Mouse (Mus musculus): Measurements from ENCODE around the gene Tmem222. TPM values are rescaled to one million over a fixed set of nuclear protein-coding genes. Genes with fewer than 3 reads are reported as not detected.
A peak's percentile ranks its signal among the peaks of the same experiment; 100 is the strongest.

Tmem222 gene
- polyA plus RNA-seq, 1 experiment from 2014 or later = 86.4 TPM

DNA sequence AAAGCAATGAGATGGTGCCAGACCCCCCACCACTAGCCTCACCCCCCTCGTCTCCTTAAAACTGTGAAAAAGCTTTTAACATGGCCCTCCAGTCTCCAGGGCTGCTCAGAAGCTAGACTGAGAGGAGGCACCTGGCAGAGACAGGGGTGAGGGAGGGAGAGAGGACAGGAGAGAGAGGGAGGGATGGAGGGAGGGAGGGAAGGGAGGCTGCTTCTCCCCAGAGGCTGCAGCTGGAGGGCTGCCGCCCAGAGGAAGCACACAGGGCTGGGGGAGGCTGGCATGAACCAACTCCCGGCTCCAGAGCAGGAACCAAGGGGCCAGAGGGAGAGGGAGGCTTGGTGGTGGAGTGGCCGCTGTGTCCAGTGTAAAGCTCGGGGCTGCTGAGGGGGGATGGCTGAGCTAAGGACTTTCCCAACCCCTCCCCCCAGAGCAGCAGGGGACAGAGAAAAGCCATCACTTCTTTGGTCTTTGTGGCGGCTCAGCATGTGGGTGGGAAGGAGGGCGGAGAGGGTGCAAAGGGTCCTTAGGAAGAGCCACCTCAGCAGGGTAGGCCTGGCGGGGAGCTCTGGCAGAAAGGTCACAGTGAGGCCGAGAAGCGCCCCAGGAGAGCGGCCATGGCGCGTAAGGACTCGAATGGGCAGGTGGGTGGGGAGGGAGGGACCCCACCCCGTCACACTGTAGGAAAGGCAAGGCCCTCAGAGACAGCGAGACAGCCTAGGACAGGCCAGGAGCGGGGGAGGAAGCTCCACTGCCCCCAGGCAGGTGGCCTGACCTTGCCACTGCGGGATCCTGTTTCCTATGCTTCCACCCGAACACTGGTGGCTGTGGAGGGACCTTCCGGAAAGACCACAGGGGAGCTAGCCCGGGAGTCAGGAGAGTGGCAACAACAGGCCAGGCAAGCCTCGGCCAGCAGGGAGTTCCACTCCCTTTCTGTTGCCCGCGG is 15.6 kb upstream of the Tmem222 start:
- Histone ChIP-seq H3K36me3 (ENCODE audit: control insufficient read depth, insufficient read depth, low read length) (peaks cover 3% of the 10 kb centered on the region), H3K4me2 (ENCODE audit: low read depth, severe bottlenecking) (peak overlapping the region; percentile 12; the same call in 1 of the 2 replicates), H3K4me3 (ENCODE audit: low read depth, low read length) (no peak overlapping the region), H3K27me3 (ENCODE audit: control insufficient read depth, insufficient read depth, low read length) (no peaks in the 10 kb centered on the region), H3K9me3 (ENCODE audit: control insufficient read depth, low read length) (no peaks in the 10 kb centered on the region), H3K27ac (replicated peaks; ENCODE audit: low read depth, low read length) (peak overlapping the region; percentile 59; the same call in 1 of the 2 replicates), H3K4me1 (ENCODE audit: control insufficient read depth, insufficient read depth, low read length) (peaks cover 27% of the 10 kb centered on the region), H3K9ac (ENCODE audit: low read length) (peak overlapping the region; percentile 43)
- DNase-seq (ENCODE audit: low spot score) (peak; percentile 49), ATAC-seq (ENCODE audit: insufficient number of reproducible peaks, low FRiP score, low TSS enrichment, low read depth) (peak; percentile 22; the same call in 1 of the 2 replicates)
- 11% methylated on average over 24 of the region's 24 CpGs for WGBS

DNA sequence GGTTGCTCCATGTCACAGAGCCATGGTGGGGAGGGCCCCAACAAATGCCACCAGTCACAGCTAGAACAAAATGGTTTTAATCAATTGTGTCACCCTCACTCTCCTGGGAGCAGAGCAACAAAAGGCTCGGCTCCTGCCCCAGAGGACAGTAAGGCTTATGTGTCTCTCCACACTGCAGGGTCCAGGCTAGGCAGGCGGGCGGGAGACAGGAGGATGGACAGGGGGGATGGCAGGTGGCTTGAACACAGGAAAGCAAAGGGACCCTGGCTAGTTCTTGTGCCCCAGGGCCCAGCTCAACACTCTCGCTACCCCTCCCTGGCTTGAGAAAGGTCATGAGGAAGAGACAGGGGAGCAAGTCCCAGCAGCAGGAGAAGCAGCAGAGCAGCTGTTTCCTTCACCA is 14.8 kb upstream of the Tmem222 start:
- H3K4me2 ChIP-seq (ENCODE audit: low read depth, severe bottlenecking) = no peak overlapping the region
- H3K27ac ChIP-seq (replicated peaks; ENCODE audit: low read depth, low read length) = 0 out of 2 replicates have a peak overlapping the region, but pooled peaks have one; percentile 59
- no peak overlapping the region for H3K9ac ChIP-seq (ENCODE audit: low read length)
- no peak for ATAC-seq (ENCODE audit: insufficient number of reproducible peaks, low FRiP score, low TSS enrichment, low read depth)
- WGBS = 62% methylated on average over 4 of the region's 4 CpGs
- no peaks in the 10 kb centered on the region for H3K27me3 ChIP-seq (ENCODE audit: control insufficient read depth, insufficient read depth, low read length)
- peaks cover 20% of the 10 kb centered on the region for H3K4me1 ChIP-seq (ENCODE audit: control insufficient read depth, insufficient read depth, low read length)
- H3K9me3 ChIP-seq (ENCODE audit: control insufficient read depth, low read length) = no peaks in the 10 kb centered on the region
- DNase-seq (ENCODE audit: low spot score) = no peak
- peaks cover 3% of the 10 kb centered on the region for H3K36me3 ChIP-seq (ENCODE audit: control insufficient read depth, insufficient read depth, low read length)
- H3K4me3 ChIP-seq (ENCODE audit: low read depth, low read length) = no peak overlapping the region

DNA sequence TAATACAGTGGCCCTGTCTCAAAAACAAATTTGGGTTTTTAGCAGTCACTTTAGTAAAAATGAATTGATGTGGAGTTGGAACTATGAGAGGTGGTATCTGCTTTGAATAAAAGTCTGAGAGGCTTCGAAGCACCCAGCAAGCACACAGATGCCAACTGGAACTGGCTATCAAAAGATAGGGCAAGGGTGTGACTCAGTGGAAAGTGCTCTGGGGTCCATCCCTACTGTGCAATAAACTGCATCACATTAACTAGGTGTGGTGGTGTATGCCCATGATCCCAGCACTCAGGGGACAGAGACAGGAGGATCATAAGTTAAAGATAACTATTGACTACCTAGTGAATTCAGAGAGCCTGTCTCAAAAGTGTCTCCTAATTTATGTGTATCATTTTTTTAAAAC is 13.7 kb upstream of the Tmem222 start:
- Histone ChIP-seq H3K4me1 (ENCODE audit: control insufficient read depth, insufficient read depth, low read length) (peaks cover 19% of the 10 kb centered on the region), H3K27ac (replicated peaks; ENCODE audit: low read depth, low read length) (no peak overlapping the region), H3K4me2 (ENCODE audit: low read depth, severe bottlenecking) (no peak overlapping the region), H3K9ac (ENCODE audit: low read length) (no peak overlapping the region), H3K36me3 (ENCODE audit: control insufficient read depth, insufficient read depth, low read length) (peaks cover 3% of the 10 kb centered on the region), H3K9me3 (ENCODE audit: control insufficient read depth, low read length) (no peaks in the 10 kb centered on the region), H3K27me3 (ENCODE audit: control insufficient read depth, insufficient read depth, low read length) (no peaks in the 10 kb centered on the region), H3K4me3 (ENCODE audit: low read depth, low read length) (no peak overlapping the region)
- 98% methylated on average over 1 of the region's 1 CpGs for WGBS
- ATAC-seq (ENCODE audit: insufficient number of reproducible peaks, low FRiP score, low TSS enrichment, low read depth) (no peak), DNase-seq (ENCODE audit: low spot score) (no peak)

DNA sequence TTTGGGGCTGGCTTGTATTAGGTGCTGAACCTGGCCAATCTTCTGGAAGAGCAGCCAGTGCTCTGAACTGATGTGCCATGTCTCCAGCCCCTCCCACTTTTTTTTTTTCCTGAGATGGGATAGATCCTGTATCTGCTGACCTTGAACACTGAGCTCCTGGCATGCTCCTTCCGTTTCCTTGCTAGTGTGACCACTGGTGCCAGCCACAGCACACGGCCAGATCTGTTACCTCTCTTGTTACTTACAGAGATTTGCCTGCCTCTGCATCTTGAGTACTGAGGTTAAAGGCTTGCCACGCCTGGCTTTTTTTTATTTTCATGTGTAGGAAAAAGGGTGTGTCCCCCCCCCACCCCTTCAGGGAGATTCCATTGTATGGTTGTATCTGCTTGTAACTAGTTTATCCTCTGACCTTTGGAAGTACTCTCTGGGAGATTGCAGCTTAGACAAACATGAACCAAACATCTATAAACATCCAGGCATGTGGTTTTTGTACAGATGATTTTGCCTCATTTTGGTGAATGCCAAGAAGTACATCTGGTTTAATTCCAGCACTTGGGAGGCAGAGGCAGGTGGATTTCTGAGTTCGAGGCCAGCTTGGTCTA is 9.0 kb upstream of the Tmem222 start:
- Histone ChIP-seq H3K4me3 (ENCODE audit: low read depth, low read length) (no peak overlapping the region), H3K9me3 (ENCODE audit: control insufficient read depth, low read length) (no peaks in the 10 kb centered on the region), H3K36me3 (ENCODE audit: control insufficient read depth, insufficient read depth, low read length) (no peaks in the 10 kb centered on the region), H3K27ac (replicated peaks; ENCODE audit: low read depth, low read length) (no peak overlapping the region), H3K27me3 (ENCODE audit: control insufficient read depth, insufficient read depth, low read length) (no peaks in the 10 kb centered on the region), H3K4me1 (ENCODE audit: control insufficient read depth, insufficient read depth, low read length) (peaks cover 17% of the 10 kb centered on the region), H3K9ac (ENCODE audit: low read length) (no peak overlapping the region), H3K4me2 (ENCODE audit: low read depth, severe bottlenecking) (no peak overlapping the region)
- WGBS = 87% methylated on average over 4 of the region's 4 CpGs
- ATAC-seq (ENCODE audit: insufficient number of reproducible peaks, low FRiP score, low TSS enrichment, low read depth) (no peak), DNase-seq (ENCODE audit: low spot score) (no peak)

DNA sequence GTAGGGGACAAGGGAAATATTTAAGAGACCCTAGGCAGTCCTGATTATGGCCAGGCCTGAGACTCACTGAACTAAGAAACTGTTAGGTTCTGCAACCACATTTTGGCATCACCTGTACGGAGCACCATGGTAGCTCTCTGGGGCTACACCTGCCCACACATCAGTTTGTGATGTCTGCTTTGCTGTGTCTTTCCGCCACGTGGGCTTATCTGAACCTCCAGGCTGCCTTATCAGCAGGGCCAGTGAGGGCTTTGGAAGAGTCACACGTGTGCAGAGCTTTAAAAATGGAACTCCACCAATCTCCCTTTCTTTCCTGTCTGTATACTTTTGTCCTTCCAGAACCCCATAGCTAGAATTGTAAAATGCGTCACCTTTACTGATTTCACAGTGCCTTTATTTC is 8.4 kb upstream of the Tmem222 start:
- H3K4me1 ChIP-seq (ENCODE audit: control insufficient read depth, insufficient read depth, low read length) = peaks cover 23% of the 10 kb centered on the region
- no peak for ATAC-seq (ENCODE audit: insufficient number of reproducible peaks, low FRiP score, low TSS enrichment, low read depth)
- DNase-seq (ENCODE audit: low spot score) = no peak
- no peak overlapping the region for H3K4me2 ChIP-seq (ENCODE audit: low read depth, severe bottlenecking)
- H3K36me3 ChIP-seq (ENCODE audit: control insufficient read depth, insufficient read depth, low read length) = no peaks in the 10 kb centered on the region
- H3K4me3 ChIP-seq (ENCODE audit: low read depth, low read length) = no peak overlapping the region
- no peak overlapping the region for H3K9ac ChIP-seq (ENCODE audit: low read length)
- no peaks in the 10 kb centered on the region for H3K27me3 ChIP-seq (ENCODE audit: control insufficient read depth, insufficient read depth, low read length)
- no peak overlapping the region for H3K27ac ChIP-seq (replicated peaks; ENCODE audit: low read depth, low read length)
- no peaks in the 10 kb centered on the region for H3K9me3 ChIP-seq (ENCODE audit: control insufficient read depth, low read length)
- 80% methylated on average over 5 of the region's 5 CpGs for WGBS

DNA sequence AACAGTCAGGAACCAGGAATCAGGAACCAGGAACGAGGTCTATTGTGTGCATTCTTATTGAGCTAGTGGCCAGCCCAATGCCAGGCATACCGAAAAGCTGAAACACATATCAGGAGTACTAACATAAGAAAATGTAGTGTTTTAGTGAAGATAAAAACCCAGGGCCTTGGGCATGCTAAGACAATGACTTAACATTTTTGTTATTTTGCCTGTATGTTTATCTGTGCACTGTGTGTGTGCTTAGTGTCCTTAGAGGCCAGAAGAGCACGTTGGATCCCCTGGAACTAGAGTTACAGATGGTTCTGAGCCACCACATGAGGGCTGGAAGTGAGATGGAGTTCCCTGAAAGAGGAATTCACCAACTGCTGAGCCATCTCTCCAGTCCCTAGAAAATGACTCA is 7.7 kb upstream of the Tmem222 start:
- ATAC-seq (ENCODE audit: insufficient number of reproducible peaks, low FRiP score, low TSS enrichment, low read depth) (no peak), DNase-seq (ENCODE audit: low spot score) (no peak)
- no peaks in the 10 kb centered on the region for H3K27me3 ChIP-seq (ENCODE audit: control insufficient read depth, insufficient read depth, low read length)
- no peak overlapping the region for H3K4me3 ChIP-seq (ENCODE audit: low read depth, low read length)
- WGBS = 84% methylated on average over 3 of the region's 3 CpGs
- peaks cover 24% of the 10 kb centered on the region for H3K4me1 ChIP-seq (ENCODE audit: control insufficient read depth, insufficient read depth, low read length)
- H3K36me3 ChIP-seq (ENCODE audit: control insufficient read depth, insufficient read depth, low read length) = no peaks in the 10 kb centered on the region
- no peak overlapping the region for H3K9ac ChIP-seq (ENCODE audit: low read length)
- no peak overlapping the region for H3K27ac ChIP-seq (replicated peaks; ENCODE audit: low read depth, low read length)
- H3K9me3 ChIP-seq (ENCODE audit: control insufficient read depth, low read length) = no peaks in the 10 kb centered on the region
- H3K4me2 ChIP-seq (ENCODE audit: low read depth, severe bottlenecking) = no peak overlapping the region

DNA sequence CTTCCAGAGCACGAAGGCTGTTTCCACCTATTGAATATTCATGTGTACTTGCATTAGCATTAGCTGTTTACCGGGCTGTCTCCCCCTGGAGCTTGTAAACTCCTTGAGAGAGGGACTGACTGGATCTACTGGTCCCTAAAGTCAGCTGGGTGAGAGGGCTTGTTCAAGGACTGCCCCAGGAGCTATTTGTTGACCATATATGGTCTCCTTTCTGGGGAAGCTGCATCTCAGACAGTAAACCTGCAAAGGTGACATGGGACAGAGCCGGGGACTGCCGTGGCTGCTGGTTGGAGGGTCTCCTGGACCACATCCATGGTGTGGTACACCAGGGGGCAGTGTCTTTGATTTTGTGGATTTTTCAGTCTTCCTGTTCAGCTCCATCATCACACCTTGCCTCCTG is 5.1 kb upstream of the Tmem222 start:
- DNase-seq (ENCODE audit: low spot score) = peak; percentile 70
- H3K36me3 ChIP-seq (ENCODE audit: control insufficient read depth, insufficient read depth, low read length) = no peaks in the 10 kb centered on the region
- H3K4me1 ChIP-seq (ENCODE audit: control insufficient read depth, insufficient read depth, low read length) = peaks cover 24% of the 10 kb centered on the region
- H3K27ac ChIP-seq (replicated peaks; ENCODE audit: low read depth, low read length) = peak overlapping the region; percentile 94
- H3K9me3 ChIP-seq (ENCODE audit: control insufficient read depth, low read length) = no peaks in the 10 kb centered on the region
- H3K27me3 ChIP-seq (ENCODE audit: control insufficient read depth, insufficient read depth, low read length) = no peaks in the 10 kb centered on the region
- WGBS = 3% methylated on average over 4 of the region's 4 CpGs
- no peak for ATAC-seq (ENCODE audit: insufficient number of reproducible peaks, low FRiP score, low TSS enrichment, low read depth)
- H3K4me2 ChIP-seq (ENCODE audit: low read depth, severe bottlenecking) = peak overlapping the region; percentile 43
- no peak overlapping the region for H3K4me3 ChIP-seq (ENCODE audit: low read depth, low read length)
- no peak overlapping the region for H3K9ac ChIP-seq (ENCODE audit: low read length)

DNA sequence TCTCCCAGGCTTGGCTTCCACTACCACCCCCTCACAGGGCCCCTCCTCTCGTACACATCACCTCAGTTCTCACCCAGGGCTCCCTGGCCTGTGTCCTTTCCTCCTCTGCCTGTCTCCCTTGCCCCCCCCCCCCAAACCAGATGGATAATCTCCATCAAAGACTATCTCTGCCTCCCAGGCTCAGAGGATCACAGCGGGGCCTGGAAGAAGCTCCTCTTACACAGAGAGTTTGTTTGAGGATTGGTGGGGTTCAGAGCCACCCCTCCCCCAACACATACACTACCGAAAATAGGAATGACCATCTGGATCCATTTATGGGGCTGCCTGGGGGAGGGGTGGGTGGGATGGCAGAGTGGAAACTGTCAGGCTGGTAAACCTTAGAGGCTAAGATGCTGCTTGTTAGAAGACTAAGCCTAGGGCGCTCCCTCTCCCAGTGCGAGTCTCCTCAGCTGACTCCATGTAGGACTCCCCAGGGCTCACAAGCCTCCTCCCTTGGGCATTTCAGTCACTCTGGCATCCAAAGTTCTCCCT is 4.4 kb upstream of the Tmem222 start:
- DNase-seq (ENCODE audit: low spot score) = peak; percentile 80
- WGBS = 5% methylated on average over 5 of the region's 5 CpGs
- peak overlapping the region; percentile 47 for H3K9ac ChIP-seq (ENCODE audit: low read length)
- H3K4me1 ChIP-seq (ENCODE audit: control insufficient read depth, insufficient read depth, low read length) = peaks cover 24% of the 10 kb centered on the region
- no peaks in the 10 kb centered on the region for H3K27me3 ChIP-seq (ENCODE audit: control insufficient read depth, insufficient read depth, low read length)
- H3K4me3 ChIP-seq (ENCODE audit: low read depth, low read length) = 0 out of 2 replicates have a peak overlapping the region, but pooled peaks have one; percentile 7
- ATAC-seq (ENCODE audit: insufficient number of reproducible peaks, low FRiP score, low TSS enrichment, low read depth) = peak; percentile 73
- peak overlapping the region; percentile 94 for H3K27ac ChIP-seq (replicated peaks; ENCODE audit: low read depth, low read length)
- peak overlapping the region; percentile 43 for H3K4me2 ChIP-seq (ENCODE audit: low read depth, severe bottlenecking)
- no peaks in the 10 kb centered on the region for H3K36me3 ChIP-seq (ENCODE audit: control insufficient read depth, insufficient read depth, low read length)
- no peaks in the 10 kb centered on the region for H3K9me3 ChIP-seq (ENCODE audit: control insufficient read depth, low read length)
